Mouse (Mus musculus): Measurements from ENCODE around the gene Stk4.
A peak's percentile ranks its signal among the peaks of the same experiment; 100 is the strongest.
"Not testable (repeated sequence)": the region's sequence is repeated elsewhere in the genome, so short reads cannot be mapped to it uniquely, and the experiment has no call there.

The Stk4 gene

DNA sequence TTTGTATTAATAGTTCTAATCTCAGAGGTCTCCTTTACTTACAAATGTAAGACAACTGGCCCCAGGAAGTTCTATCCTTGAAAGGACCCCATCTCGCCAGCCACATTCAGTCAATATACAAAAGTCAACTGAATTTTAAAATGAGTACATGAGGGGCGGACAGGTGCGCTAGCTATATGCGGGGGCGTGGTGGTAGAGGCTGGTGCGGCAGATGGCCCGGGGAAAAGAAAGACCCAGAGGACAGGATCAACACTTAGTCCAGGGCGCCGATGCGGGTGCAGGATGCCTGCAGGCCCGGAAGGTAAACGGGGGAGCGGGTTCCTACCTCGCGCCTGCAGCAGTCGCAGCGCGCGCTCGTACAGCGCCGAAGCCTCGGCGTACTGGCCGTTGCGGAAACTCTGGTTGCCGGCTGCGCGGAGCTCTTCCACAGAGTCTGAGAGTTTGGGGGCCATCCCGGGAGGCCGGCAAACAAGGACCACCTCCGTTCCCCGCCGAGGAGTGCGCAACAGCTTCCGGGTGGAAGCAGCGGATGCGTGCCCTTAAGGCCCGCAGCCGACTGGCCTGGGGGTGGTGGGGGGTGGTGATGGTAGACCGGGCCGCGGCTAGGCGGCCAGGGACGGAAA lies at the start of gene Stk4:
TSS of gene Stk4 (plus strand) at position 181 of the 623 bp plus-strand sequence.
- DNase-seq (ENCODE audit: low read depth, low spot score), result no peak

DNA sequence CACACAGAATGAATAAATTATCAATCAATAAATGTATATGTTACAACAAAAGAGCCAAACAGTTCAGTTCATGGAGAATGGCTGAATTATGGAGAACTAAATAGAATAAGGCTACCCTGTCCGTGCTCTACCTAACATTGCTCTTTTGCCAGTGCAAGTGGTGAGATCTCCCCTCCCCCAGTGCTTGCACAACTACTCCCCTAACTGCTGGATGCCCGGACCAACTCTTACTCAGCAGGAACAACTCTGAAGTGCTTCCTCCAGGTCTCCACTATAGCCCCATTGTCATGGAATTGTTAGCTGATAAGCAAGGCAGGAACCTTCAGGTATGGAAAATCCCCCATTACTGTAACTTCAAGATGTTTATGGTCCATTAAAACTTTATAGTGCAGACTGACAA lies 48.0 kb upstream of the Stk4 start:
- no peak for DNase-seq (ENCODE audit: low read depth, low spot score)

DNA sequence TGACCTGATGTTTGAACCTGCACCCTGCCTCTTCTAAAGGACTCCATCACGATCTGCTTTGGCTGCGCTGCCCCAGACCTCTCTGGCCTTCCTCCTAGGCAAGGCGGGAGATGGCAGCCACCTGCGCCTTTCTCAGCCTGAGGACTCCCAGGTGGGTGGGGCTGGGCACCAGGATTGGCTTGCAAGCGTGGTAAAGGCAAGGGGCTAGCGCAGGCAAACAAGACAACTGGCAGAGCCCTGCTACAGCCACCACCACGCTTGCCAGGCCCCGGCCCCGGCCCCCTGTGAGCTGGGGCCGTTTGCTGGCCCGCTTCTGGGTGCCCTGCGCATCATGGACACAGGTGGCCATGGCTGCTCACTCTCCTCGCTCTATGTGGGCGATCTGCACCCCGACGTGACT lies 45.0 kb upstream of the Stk4 start, which contains the start of gene Pabpc1l:
TSS of gene Pabpc1l (plus strand) at position 301 of the 400 bp plus-strand sequence.
- DNase-seq (ENCODE audit: low read depth, low spot score), result no peak

DNA sequence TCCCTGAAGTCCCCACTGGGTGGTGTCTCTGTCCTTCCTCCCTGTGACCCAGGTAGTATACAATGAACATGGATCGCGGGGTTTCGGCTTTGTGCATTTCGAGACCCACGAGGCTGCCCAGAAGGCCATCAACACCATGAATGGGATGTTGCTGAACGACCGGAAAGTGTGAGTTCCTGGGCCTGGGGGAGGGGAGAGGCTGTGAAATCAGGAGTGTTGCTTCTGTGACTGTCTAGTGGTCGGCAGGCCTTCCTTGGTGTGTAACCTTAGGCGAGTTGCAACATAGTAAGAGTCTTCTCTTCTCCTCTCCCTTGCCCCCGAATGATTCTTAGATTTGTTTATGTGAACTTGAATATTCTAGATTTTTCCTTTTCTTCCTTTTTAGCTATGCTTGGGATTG lies 39.0 kb upstream of the Stk4 start:
- DNase-seq (ENCODE audit: low read depth, low spot score), result no peak

DNA sequence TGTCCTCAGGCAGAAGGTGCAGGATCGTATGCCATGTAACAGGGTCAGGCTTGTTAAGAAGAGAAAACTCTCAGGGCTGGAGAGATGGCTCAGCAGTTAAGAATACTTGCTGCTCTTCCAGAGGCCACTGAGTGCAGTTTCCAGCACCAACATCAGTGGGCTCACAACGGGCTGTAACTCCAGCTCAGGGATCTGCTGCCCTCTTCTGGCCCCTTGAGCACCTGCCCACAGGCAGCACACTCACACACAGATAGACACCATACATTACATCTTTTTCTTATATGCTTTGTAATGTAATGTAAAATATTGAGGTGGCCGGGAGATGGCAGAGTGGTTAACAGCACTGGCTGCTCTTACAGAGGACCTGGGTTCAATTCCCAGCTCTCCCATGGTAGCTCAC lies 37.1 kb upstream of the Stk4 start:
- DNase-seq (ENCODE audit: low read depth, low spot score), result no peak

DNA sequence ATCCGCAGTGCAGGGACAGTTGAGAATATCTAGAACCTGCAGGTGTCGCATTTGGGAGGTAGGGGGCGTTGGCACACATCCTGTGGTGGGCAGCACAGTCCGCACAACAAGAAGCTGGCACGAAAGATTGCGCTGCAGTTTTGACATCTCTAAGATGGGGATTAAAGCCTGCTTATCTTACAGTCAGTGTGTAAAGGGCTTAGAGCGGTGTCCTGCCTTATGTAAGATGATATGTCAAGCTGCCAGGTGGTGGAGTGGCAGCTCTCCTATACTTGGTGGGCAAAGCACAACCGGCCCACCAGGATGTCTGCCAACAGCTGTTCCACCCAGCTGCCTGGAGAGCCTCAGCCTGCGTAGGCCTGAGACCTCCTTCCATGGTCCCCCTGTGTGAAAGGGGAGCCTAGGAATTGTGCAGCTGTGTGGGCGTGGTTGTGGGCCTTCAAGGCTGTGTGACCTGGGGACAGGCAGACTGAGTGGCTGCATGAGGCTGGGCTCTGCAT lies 33.6 kb upstream of the Stk4 start:
- peak; percentile 44 for DNase-seq (ENCODE audit: low read depth, low spot score)

DNA sequence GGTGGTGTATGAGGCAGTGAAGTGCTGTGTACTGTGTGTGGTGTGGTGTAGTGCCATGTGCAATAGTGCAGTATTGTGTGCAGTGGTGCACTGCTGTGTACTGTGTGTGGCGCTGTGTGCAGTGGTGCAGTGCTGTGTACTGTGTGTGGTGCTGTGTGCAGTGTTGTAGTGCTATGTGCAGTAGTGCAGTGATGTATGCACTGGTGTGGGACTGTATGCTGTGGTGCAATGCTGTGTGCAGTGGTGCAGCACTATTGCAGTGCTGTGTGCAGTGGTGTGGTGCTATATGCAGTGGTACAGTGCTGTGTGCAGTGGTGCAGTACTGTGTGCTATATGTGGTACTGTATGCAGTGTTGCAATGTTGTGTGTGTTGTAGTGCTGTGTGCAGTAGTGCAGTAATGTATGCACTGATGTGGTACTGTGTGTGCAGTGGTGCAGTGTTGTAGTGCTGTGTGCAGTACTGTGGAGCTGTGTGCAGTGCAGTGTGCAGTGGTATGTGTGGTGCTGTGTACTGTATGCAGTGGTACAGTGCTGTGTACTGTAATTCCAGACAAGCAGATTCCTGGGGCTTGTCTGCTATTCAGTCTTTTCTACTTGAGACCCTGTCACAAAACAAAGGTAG lies 31.6 kb upstream of the Stk4 start:
- no peak for DNase-seq (ENCODE audit: low read depth, low spot score)

DNA sequence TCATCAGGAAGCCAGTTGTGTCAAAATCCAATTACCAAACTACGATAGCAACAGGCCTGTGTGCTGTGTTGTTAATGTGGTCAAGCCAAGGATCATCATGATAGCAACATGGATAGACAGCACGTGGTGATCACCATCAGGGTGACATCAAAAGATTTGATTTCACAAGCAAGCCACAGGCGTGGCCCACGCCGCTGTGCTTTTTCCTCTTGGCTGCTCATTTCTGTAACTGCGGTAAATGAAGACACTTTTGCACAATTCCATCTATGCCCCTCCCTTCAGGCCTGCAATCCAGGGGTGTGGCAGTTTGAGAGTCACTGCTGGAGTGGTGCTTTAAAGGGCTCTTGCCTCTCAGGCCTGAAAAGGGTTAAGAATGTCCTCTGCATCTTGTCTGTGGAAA lies 29.2 kb upstream of the Stk4 start:
- no peak for DNase-seq (ENCODE audit: low read depth, low spot score)

DNA sequence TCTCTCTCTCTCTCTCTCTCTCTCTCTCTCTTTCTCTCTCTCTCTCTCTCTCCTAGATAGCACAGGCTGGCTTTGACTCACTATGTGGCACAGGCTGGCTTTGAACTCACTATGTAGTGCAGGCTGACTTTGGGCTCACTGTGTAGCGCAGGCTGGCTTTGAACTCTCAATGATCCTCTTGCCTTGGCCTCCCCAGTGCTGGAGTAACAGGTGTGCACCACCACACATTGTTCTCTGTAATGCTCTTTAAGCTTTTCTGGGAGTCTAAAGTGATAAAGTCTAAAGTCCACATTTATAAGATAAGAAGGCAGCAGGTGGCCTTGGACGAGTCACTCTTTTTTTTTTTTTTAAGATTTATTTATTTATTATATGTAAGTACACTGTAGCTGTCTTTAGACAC lies 28.6 kb upstream of the Stk4 start:
- DNase-seq (ENCODE audit: low read depth, low spot score), result no peak

DNA sequence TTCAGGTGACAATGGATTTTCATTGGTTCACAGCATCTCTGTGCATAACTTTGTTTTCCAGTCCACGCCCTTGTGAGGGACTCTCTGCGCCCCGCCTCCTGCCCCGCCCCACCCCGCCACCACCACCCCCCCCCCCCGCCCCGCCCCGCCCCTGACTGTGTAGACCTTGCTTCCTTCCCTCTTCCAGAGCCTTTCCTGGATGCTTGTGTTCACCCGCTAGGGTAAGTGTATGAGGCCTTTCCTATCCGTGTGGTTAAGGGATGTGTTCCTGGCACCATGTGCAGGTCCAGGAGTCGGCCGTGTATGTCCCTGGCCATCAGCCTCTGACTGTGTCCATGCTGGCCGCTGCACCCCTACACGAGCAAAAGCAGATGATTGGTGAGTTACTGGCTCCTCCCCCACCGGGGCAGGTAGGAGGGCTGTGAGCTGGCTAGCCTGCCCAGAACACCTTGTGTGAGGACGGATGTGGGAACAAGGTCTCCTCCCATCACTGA lies 22.9 kb upstream of the Stk4 start:
- DNase-seq (ENCODE audit: low read depth, low spot score), result no peak

DNA sequence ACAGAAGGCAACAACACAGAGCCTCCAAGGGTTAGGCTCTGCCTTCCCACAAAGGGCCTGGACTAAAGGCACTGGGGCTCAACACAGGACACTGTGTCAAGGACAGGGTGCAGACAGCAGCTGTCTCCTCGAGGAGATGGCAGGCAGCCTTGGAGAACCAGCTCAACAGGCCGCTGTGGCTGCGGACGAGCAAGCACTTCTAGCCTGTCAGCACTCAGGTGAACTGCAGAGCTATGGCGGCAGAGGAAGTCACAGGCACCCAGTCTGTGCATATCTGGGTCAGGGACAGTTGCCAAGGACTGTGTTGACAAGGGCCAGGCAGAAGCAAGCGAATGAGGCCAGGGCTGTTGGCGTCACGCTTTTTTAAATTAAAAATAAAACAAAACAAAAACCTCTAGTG lies 16.4 kb upstream of the Stk4 start:
- no peak for DNase-seq (ENCODE audit: low read depth, low spot score)

DNA sequence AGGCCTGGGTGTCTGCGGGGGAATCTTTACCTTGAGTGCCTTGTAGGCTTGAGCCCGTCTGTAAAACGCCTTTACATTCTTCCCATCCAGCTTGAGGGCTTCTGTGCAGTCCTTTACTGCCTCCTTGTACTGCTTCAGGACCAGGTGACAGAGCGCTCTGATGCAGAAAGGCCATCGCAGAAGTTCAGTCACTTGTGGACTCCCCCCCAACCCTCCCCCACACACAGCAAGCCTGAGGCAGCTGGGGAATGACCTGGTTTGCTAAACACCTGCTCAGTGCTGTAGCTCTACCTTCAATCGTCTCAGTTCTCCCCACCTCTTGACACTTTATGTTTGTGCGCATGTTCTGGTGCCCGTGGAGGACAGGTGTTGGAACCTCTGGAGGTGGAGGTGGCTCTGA lies 15.5 kb upstream of the Stk4 start:
- DNase-seq (ENCODE audit: low read depth, low spot score), result no peak

DNA sequence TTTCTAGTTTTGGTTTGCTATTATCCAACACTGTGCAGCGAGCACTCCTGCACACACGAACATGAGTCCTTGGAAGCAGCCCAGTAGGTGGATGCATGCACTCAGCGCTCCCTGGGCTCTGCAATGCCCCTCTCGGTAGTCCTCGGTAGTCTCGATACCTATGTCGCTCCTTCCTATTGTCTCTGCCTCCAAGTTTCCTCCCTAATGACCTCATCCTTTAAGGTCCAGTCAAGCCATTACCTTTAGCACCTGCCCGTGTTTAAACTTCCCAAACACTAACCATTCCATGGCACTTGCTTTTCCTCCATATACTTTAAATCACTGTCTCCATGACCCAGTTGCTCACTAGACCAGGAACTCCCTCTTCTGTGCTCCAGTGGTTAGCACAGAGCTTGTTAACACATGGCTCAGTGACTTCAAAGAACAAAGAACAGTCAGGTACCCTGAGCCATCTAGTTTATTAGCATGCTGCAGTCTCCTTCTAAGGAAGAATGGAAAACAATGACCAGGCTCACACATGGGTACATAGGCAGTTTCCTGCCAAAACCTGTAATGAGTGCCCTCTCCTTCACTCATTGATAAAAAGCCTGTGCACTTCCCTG lies 10.4 kb upstream of the Stk4 start:
- DNase-seq (ENCODE audit: low read depth, low spot score), result no peak

DNA sequence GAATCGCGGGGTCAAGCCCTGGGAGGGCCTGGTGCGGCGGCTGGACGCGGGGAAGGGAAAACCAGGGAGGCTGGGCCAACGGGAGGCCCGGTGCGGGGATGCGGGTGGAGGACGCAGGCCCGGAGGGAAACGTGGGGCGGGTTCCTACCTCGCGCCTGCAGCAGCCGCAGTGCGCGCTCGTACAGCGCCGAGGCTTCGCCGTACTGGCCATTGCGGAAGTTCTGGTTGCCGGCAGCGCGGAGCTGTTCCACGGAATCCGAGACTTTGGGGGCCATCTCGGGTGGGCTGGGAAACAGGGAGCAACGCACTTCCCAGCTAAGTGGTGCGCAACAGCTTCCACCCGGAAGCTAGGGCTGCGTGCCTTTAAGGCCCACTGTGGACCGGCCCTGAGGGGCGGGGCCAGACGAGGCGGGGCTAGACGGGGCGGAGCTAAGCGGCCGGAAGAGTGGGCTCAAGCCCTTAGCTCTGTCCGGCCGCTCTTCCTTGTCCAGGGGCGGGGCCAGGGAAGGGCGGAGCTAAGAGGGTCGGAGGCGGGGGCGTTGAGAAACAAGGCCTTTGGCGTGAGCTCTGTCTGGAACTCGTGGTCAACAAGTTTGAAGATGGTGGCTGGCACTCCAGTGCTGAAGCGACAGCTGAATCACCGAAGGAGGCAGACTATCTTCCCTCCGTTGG lies 779 bp downstream of the Stk4 start, which contains the start of gene Tomm34:
TSS of gene Tomm34 (minus strand) at position 405 of the 672 bp plus-strand sequence.
- peak; percentile 92 for DNase-seq (ENCODE audit: low read depth, low spot score)

DNA sequence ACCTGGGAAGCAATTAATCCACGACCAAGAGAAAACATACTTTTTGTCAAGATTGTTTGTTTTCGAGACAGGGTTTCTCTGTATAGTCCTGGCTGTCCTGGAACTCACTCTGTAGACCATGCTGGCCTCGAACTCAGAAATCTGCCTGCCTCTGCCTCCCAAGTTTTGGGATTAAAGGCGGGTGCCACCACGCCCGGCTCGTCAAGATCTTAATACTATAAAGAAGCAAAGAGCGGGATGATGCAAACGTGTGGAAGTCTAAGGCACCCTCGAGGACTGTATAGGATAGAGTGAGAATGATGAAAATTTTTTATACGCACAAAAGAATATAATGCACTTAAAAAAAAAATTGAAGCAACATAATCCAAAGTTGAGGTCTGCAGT lies 1.3 kb downstream of the Stk4 start:
- DNase-seq (ENCODE audit: low read depth, low spot score), result not testable (repeated sequence)

DNA sequence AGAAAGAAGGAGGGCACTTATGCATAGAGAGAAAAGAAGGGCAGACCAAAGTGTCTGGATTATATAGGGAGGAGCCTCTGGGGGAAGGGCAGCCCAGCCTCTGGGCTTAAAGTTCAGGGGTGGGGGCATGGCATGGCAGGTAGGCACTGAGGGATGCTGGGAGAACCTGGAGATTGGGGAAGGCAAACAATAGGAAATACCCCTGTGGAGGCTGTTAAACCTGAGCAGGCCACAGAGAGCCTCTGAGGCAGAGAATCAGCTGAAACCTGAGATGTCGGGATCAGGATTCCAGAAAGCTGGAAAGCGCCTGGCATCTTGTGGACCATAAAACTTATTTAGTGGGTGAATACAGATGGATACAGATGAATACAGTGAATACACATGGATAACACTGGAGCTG lies 2.0 kb downstream of the Stk4 start:
- no peak for DNase-seq (ENCODE audit: low read depth, low spot score)

DNA sequence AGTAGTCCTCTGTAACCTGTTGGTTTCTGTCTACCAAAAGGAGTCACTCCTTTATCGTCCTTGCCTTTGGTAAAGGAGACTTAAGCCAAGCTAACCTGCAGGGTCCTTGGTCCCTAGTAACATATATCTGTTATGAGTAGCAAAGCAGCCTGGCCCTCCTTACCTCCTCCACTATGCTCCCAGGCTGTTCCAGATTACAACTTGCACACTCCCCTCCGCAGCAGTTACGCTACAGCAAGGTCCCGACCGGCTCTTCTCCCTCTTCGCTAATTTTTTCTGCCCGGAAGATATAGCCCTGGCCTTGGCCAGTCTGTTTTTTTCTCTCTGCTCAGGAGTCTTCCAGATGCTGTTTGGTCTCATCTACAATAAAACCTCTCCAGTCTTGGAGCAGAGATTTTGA lies 3.0 kb downstream of the Stk4 start:
- no peak for DNase-seq (ENCODE audit: low read depth, low spot score)

DNA sequence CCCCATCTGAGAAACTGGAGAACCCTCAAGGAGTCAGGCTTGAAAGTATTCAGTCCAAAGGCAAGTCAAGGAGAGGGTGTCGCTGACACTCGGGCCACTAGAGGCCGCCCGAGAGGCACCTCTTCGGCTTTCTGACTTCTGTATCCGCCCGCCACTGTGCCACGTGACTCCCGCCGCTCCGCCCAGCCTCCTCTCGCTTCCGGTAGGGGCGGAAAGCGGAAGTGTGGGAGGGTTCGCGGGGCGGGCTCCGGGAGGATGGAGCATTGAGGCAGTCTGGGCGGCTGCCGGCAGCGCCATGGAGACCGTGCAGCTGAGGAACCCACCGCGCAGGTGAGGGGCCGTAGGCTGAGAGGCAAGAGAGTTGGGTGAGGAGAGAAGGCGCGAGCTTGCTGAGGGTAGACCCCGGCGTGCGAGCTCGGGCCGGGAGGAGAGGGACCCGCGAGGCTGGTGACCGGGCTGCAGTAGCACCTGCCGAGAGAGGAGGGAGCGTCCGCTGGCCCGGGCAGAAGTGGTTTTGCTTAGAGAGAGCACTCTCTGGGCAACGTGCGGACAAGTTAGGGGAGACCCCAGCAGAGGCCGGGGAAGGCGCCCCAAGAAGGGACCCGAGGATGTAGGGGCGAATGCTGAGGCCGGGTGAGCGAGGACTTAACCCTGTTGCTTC lies 3.9 kb downstream of the Stk4 start:
- peak; percentile 93 for DNase-seq (ENCODE audit: low read depth, low spot score)

DNA sequence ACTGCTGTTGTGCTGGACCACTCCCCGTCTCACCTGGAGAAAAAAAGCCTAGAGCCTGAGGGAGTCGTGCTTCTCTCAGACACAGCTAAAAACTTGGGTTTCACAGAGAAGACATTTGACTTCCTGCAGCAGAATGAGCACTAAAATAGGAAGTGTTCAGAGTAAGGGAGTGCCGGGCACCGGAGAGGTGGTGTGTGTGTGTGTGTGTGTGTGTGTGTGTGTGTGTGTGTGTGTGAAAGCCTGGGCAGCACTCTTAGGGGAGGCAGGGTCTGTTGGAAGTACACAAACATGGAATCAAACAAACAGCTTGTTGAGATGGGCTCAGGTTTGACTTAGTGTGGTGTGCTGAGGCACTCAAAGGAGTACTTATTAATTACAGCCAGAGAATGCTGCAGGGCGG lies 5.0 kb downstream of the Stk4 start:
- DNase-seq (ENCODE audit: low read depth, low spot score), result no peak

DNA sequence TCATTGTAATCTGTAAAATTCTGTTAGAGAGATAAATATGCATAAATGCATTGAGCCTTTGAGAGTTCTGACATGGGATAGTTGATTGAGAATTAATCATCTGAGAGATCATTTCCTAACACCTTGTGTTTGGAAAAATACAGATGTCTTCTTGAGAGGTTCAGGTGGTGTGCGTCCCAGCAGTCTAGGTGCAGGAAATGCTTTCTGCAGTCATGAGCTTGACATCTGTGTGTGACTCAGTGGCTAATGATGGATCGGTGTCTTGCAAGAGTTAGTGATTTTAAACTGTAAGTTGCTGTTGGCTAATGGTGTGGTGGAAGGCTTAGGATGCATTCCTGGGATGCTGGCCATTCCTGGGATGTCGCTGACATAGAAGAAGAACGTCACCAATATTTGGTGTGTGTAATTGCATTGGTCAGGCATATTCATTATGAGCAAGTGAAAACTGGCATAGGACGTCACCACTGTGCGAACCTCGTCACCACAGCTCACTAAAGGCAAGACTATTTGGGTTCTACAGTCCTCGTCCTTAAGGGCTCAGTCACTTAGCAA lies 6.8 kb downstream of the Stk4 start:
- no peak for DNase-seq (ENCODE audit: low read depth, low spot score)

DNA sequence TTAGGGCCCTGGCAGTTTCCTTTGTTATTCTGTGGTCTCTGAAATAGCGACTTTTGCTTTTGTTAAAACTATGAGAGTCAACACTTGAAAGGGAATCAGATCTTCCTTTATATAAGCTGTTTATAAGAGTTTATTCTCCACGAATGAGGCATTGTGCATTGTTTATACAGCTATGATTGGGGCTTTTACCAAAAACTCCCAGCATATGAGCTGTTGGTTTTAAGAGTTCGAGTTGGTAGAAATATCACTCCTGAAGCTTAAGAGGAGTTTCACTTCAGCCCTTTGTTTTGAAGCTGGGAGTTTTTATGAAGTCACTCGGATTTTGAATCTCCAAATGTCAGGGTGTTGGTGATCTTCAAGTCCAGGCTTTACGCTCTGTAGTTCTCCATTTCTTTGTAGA lies 7.8 kb downstream of the Stk4 start:
- DNase-seq (ENCODE audit: low read depth, low spot score), result no peak

DNA sequence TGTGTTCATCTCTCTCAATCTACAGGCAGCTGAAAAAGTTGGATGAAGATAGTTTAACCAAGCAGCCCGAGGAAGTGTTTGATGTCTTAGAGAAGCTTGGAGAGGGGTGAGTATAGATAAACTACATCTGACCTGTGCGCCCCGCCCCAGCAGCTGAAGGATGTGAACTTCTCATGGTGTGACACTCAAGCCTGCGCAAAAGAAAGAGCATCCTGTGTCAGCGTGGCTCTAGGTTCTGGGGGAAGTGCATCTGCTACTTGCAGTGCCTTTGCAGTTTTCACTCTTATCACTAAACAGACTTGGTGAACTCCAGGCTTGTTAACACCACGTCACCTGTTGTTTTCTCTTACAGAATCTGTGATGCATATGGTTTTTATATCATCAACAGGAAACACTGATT lies 9.4 kb downstream of the Stk4 start:
- no peak for DNase-seq (ENCODE audit: low read depth, low spot score)
